Mouse (Mus musculus): Measurements from ENCODE around the gene Olfr596. TPM values are rescaled to one million over a fixed set of nuclear protein-coding genes. Genes with fewer than 3 reads are reported as not detected.

The Olfr596 gene
- polyA plus RNA-seq (2014; fragmentation: Illumina TruSeq; extraction: RNeasy Lipid Tissue Mini Kit (QIAGEN cat#74804); ENCODE audit: insufficient read depth, low read depth, low replicate concordance), result not detected

GRCm38 (mm10) chr7:103305348-103305747, at the start of gene Olfr596:
Olfr596 (plus strand) TSS chr7:103305648.

GRCm38 (mm10) chr7:103316015-103316414, 10.6 kb downstream of the Olfr596 start, which contains the start of gene Olfr597:
Olfr597 (plus strand) TSS chr7:103316315.

DNA sequence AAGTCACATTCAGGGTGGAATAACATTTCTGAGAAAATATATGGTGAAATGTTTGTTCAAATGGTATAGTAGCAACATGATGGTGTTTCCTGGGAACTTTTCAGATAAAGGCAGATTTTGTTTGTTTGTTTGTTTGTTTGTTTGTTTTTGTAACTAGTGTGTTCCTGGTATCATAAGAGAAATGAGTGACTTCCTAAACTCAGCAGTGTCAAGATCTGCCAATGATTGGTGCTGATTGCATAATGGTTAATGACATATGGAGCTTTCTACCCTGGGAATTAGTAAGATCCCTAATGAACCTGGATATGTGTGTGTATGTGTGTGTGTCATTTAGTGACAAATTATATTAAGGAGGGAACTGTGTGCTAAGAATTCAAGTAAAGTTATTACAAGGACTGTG, 17.8 kb downstream of the Olfr596 start, which contains the start of gene Olfr598:
Gene Olfr598 (plus strand): TSS at position 301 of the 400 bp plus-strand sequence.

GRCm38 (mm10) chr7:103335617-103336016, 30.2 kb downstream of the Olfr596 start, which contains the start of gene Olfr599:
Olfr599 (plus strand) TSS chr7:103335917.

GRCm38 (mm10) chr7:103349569-103349968, 44.1 kb downstream of the Olfr596 start, which contains the start of gene Olfr600:
Olfr600 (minus strand) TSS chr7:103349669.

Other genes starting within 250 kb of the Olfr596 start
- not detected for gene Olfr584, start 223.8 kb upstream of the Olfr596 start, polyA plus RNA-seq (2014; fragmentation: Illumina TruSeq; extraction: RNeasy Lipid Tissue Mini Kit (QIAGEN cat#74804); ENCODE audit: insufficient read depth, low read depth, low replicate concordance)
- not detected for gene Olfr585, start 207.9 kb upstream of the Olfr596 start, polyA plus RNA-seq (2014; fragmentation: Illumina TruSeq; extraction: RNeasy Lipid Tissue Mini Kit (QIAGEN cat#74804); ENCODE audit: insufficient read depth, low read depth, low replicate concordance)
- gene Olfr586, start 180.0 kb upstream of the Olfr596 start, polyA plus RNA-seq (2014; fragmentation: Illumina TruSeq; extraction: RNeasy Lipid Tissue Mini Kit (QIAGEN cat#74804); ENCODE audit: insufficient read depth, low read depth, low replicate concordance), result not detected
- gene Olfr588-ps1, start 164.8 kb upstream of the Olfr596 start, polyA plus RNA-seq (2014; fragmentation: Illumina TruSeq; extraction: RNeasy Lipid Tissue Mini Kit (QIAGEN cat#74804); ENCODE audit: insufficient read depth, low read depth, low replicate concordance), result not detected
- gene Olfr589, start 149.3 kb upstream of the Olfr596 start, polyA plus RNA-seq (2014; fragmentation: Illumina TruSeq; extraction: RNeasy Lipid Tissue Mini Kit (QIAGEN cat#74804); ENCODE audit: insufficient read depth, low read depth, low replicate concordance), result not detected
- gene Olfr591, start 127.3 kb upstream of the Olfr596 start, polyA plus RNA-seq (2014; fragmentation: Illumina TruSeq; extraction: RNeasy Lipid Tissue Mini Kit (QIAGEN cat#74804); ENCODE audit: insufficient read depth, low read depth, low replicate concordance), result not detected
- gene Olfr592, start 120.8 kb upstream of the Olfr596 start, polyA plus RNA-seq (2014; fragmentation: Illumina TruSeq; extraction: RNeasy Lipid Tissue Mini Kit (QIAGEN cat#74804); ENCODE audit: insufficient read depth, low read depth, low replicate concordance), result not detected
- not detected for gene Olfr593, start 93.8 kb upstream of the Olfr596 start, polyA plus RNA-seq (2014; fragmentation: Illumina TruSeq; extraction: RNeasy Lipid Tissue Mini Kit (QIAGEN cat#74804); ENCODE audit: insufficient read depth, low read depth, low replicate concordance)
- not detected for gene Olfr594, start 88.7 kb upstream of the Olfr596 start, polyA plus RNA-seq (2014; fragmentation: Illumina TruSeq; extraction: RNeasy Lipid Tissue Mini Kit (QIAGEN cat#74804); ENCODE audit: insufficient read depth, low read depth, low replicate concordance)
- not detected for gene Usp17ld, start 53.1 kb upstream of the Olfr596 start, polyA plus RNA-seq (2014; fragmentation: Illumina TruSeq; extraction: RNeasy Lipid Tissue Mini Kit (QIAGEN cat#74804); ENCODE audit: insufficient read depth, low read depth, low replicate concordance)
- not detected for gene Olfr597, start 10.7 kb downstream of the Olfr596 start, polyA plus RNA-seq (2014; fragmentation: Illumina TruSeq; extraction: RNeasy Lipid Tissue Mini Kit (QIAGEN cat#74804); ENCODE audit: insufficient read depth, low read depth, low replicate concordance)
- not detected for gene Olfr598, start 17.9 kb downstream of the Olfr596 start, polyA plus RNA-seq (2014; fragmentation: Illumina TruSeq; extraction: RNeasy Lipid Tissue Mini Kit (QIAGEN cat#74804); ENCODE audit: insufficient read depth, low read depth, low replicate concordance)
- gene Olfr599, start 30.3 kb downstream of the Olfr596 start, polyA plus RNA-seq (2014; fragmentation: Illumina TruSeq; extraction: RNeasy Lipid Tissue Mini Kit (QIAGEN cat#74804); ENCODE audit: insufficient read depth, low read depth, low replicate concordance), result not detected
- not detected for gene Olfr600, start 44.0 kb downstream of the Olfr596 start, polyA plus RNA-seq (2014; fragmentation: Illumina TruSeq; extraction: RNeasy Lipid Tissue Mini Kit (QIAGEN cat#74804); ENCODE audit: insufficient read depth, low read depth, low replicate concordance)
- gene Olfr601, start 57.0 kb downstream of the Olfr596 start, polyA plus RNA-seq (2014; fragmentation: Illumina TruSeq; extraction: RNeasy Lipid Tissue Mini Kit (QIAGEN cat#74804); ENCODE audit: insufficient read depth, low read depth, low replicate concordance), result not detected
- gene Olfr603, start 80.5 kb downstream of the Olfr596 start, polyA plus RNA-seq (2014; fragmentation: Illumina TruSeq; extraction: RNeasy Lipid Tissue Mini Kit (QIAGEN cat#74804); ENCODE audit: insufficient read depth, low read depth, low replicate concordance), result not detected
- gene Usp17lc, start 109.4 kb downstream of the Olfr596 start, polyA plus RNA-seq (2014; fragmentation: Illumina TruSeq; extraction: RNeasy Lipid Tissue Mini Kit (QIAGEN cat#74804); ENCODE audit: insufficient read depth, low read depth, low replicate concordance), result not detected
- not detected for gene Olfr605, start 139.8 kb downstream of the Olfr596 start, polyA plus RNA-seq (2014; fragmentation: Illumina TruSeq; extraction: RNeasy Lipid Tissue Mini Kit (QIAGEN cat#74804); ENCODE audit: insufficient read depth, low read depth, low replicate concordance)
- not detected for gene Olfr606, start 143.4 kb downstream of the Olfr596 start, polyA plus RNA-seq (2014; fragmentation: Illumina TruSeq; extraction: RNeasy Lipid Tissue Mini Kit (QIAGEN cat#74804); ENCODE audit: insufficient read depth, low read depth, low replicate concordance)
- gene Olfr607, start 158.5 kb downstream of the Olfr596 start, polyA plus RNA-seq (2014; fragmentation: Illumina TruSeq; extraction: RNeasy Lipid Tissue Mini Kit (QIAGEN cat#74804); ENCODE audit: insufficient read depth, low read depth, low replicate concordance), result not detected
- not detected for gene Olfr608, start 164.2 kb downstream of the Olfr596 start, polyA plus RNA-seq (2014; fragmentation: Illumina TruSeq; extraction: RNeasy Lipid Tissue Mini Kit (QIAGEN cat#74804); ENCODE audit: insufficient read depth, low read depth, low replicate concordance)
- not detected for gene Olfr609, start 192.4 kb downstream of the Olfr596 start, polyA plus RNA-seq (2014; fragmentation: Illumina TruSeq; extraction: RNeasy Lipid Tissue Mini Kit (QIAGEN cat#74804); ENCODE audit: insufficient read depth, low read depth, low replicate concordance)
- gene Olfr610, start 206.5 kb downstream of the Olfr596 start, polyA plus RNA-seq (2014; fragmentation: Illumina TruSeq; extraction: RNeasy Lipid Tissue Mini Kit (QIAGEN cat#74804); ENCODE audit: insufficient read depth, low read depth, low replicate concordance), result not detected
- gene Olfr611, start 215.2 kb downstream of the Olfr596 start, polyA plus RNA-seq (2014; fragmentation: Illumina TruSeq; extraction: RNeasy Lipid Tissue Mini Kit (QIAGEN cat#74804); ENCODE audit: insufficient read depth, low read depth, low replicate concordance), result not detected
- gene Olfr612, start 237.1 kb downstream of the Olfr596 start, polyA plus RNA-seq (2014; fragmentation: Illumina TruSeq; extraction: RNeasy Lipid Tissue Mini Kit (QIAGEN cat#74804); ENCODE audit: insufficient read depth, low read depth, low replicate concordance), result not detected
- gene Olfr613, start 242.4 kb downstream of the Olfr596 start, polyA plus RNA-seq (2014; fragmentation: Illumina TruSeq; extraction: RNeasy Lipid Tissue Mini Kit (QIAGEN cat#74804); ENCODE audit: insufficient read depth, low read depth, low replicate concordance), result not detected

Data from lung, adult 10 weeks (tissue).